Mouse (Mus musculus): ENCODE data around the gene Csnk2a1. TPM values are rescaled to one million over a fixed set of nuclear protein-coding genes. Genes with fewer than 3 reads are reported as not detected.
"Not testable (repeated sequence)": the region's sequence is repeated elsewhere in the genome, so short reads cannot be mapped to it uniquely, and the experiment has no call there.

Csnk2a1 gene
- total RNA-seq, 2 experiments from 2014 or later, result 70.4 to 93.5 TPM

DNA sequence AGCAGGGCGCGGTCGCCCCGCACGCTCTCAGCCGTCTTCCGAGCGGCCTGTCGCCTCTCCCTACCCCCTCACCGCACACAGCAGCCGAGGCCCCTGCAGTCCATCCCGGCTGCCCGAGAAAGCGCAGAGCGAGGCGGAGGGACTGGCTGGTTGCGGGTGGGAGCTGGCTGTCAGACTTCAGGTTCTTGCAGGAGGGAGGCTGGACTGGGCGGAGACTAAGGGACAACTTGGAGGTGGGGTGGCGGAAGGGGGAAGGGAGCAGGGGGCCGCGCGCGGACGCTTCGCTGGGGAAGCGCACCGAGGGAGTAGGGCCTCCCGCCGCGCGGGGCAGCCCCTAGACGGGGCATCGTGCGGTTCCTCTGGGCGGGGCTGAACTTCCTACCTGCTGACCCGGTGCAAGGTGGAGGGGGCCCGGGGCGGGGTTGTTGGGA lies 427 bp downstream of the Csnk2a1 start:
- ATAC-seq (replicated peaks; ENCODE audit: low FRiP score, poor library complexity, severe bottlenecking), result peak; percentile 55

DNA sequence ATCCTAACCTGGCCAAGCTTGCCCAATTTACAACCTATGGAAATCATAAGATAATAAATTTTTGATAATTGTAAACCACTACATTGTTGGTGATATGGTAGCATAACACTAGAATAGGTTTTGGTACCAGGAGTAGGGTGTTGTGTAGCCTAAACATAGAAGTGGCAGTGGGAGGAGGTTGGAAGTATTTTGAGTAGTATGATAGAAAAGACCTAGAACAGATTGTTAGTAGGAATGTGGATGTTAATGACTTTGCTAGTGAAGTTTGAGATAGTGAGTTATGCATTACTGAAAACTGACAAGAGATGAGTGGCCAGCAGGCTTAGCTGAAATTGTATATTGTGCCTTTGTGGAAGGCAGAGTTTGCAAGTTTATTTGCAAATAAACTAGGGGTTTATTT lies 3.4 kb downstream of the Csnk2a1 start:
- no peak for ATAC-seq (replicated peaks; ENCODE audit: low FRiP score, poor library complexity, severe bottlenecking)

DNA sequence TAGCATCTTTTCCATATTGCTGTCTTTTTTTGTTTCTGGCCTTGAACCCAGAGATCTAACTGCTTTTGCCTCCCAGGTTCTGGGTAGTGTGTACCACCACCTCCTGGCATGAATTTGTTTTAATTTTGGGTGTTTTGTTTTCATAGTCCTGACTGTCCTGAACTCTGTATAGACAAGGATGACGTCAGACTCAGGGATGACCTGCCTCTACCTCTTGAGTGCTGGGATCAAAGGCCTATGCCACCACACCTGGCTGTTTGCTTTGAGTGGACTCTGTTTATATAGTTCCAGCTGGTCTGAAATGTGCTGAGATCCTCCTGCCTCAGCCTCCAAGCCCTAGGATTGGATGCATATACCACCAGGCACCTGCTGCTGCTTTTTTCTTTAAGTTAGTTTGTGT lies 11.3 kb downstream of the Csnk2a1 start:
- ATAC-seq (replicated peaks; ENCODE audit: low FRiP score, poor library complexity, severe bottlenecking), result no peak

DNA sequence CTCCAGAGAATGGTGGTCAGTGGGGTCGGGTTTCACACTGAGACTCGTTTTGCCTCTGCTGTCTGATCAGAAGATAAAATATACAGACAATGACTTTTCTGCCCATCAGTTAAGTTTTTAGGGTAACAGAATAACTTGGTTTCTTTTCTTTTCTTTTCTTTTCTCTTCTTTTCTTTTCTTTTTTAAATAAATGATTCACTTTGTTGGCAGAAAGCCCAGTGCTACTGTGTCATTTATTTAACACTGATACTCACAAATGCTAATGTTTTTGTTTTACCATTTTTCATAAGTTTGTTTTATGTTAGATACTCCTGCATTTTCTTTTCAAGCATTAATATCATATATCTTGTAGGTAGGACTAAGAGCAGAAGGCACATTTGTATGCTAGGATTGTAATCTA lies 13.9 kb downstream of the Csnk2a1 start:
- no peak for ATAC-seq (replicated peaks; ENCODE audit: low FRiP score, poor library complexity, severe bottlenecking)

DNA sequence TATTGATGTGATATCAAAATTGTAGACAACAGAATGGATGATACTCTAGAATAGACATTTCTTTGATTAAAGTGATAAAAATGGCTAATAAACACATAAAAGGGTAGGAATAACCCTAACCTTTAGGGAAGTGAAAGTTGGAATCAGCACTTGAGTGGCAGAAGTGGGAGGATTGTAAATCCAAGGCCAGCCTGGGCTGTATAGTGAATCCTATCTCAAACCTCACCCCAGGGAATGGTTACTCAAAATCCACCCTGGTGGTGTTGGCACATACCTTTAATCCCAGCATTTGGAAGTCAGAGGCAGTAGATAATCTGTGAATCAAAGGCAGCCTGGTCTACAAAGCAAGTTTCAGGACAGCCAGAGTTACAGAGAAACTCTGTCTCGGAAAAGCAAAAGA lies 20.6 kb downstream of the Csnk2a1 start:
- no peak for ATAC-seq (replicated peaks; ENCODE audit: low FRiP score, poor library complexity, severe bottlenecking)

DNA sequence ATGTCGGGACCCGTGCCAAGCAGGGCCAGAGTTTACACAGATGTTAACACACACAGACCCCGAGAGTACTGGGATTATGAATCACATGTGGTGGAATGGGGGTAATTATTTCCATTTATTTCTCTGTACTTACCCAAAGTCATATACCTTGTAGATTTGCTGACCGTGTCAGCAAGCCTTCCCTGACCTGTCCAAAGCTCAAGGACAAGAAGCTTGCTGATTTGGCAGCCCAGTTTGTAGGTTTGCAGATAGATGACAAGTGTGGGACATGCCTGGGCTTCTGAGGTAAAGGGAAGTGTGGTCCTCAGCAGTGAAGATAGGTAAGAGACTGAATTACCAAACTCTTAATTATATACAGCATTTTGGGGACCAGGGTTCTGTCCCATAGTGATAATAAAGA lies 23.9 kb downstream of the Csnk2a1 start:
- no peak for ATAC-seq (replicated peaks; ENCODE audit: low FRiP score, poor library complexity, severe bottlenecking)

DNA sequence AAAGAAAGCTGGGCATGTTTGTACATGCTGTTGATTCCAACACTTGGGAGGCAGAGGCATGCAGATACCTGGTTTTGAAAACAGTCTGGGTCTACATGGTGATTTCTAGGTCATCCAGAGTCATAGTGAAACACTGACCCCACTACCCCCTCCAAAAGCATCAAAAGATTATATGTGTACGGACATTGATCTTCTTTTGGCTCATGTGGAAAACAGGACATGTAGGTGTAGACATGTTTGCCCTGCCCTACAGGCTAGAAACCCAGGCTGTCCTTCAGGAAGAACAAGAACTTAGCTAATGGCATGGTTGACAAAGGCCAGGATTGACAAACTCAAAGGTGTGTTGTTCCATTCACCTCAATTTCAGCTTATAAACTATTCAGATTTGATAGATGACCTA lies 33.1 kb downstream of the Csnk2a1 start:
- no peak for ATAC-seq (replicated peaks; ENCODE audit: low FRiP score, poor library complexity, severe bottlenecking)

DNA sequence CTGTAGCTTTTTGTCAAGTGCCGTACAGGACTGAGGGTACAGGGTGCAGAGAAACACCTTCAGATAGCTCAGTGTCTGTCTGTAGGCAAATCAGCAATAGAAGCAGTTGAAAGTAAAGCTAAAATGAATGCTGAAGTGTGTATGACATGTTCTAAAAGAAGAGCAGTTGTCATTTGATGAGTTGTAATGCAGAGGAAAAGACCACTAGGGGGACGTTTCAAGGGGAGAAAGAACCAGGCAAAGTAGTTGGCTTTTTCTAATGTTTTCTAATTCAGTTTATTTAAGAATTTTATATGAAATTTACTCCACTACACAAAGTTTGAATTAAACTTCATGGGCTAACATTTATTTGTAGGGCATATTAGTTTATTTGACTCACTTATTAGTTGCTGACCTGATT lies 47.0 kb downstream of the Csnk2a1 start:
- ATAC-seq (replicated peaks; ENCODE audit: low FRiP score, poor library complexity, severe bottlenecking), result no peak

DNA sequence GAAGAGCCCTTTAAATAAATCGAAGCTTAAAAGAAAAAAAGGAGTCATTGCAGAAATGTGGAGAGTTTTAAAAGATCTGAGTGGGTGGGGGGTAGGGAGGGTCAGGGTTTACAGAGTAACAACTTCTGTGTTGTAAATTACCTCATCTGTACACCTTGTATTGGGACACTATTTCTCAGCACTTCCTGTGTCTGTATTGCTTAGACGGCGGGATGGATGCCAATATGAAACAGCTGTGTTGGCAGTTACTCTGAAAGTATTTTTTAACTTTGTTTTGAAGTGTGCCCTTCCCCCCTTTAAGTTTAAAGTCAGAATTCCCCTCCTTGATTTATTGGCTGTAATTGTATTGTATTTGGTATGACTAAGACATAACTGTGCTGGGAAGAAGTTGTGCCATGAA lies 54.8 kb downstream of the Csnk2a1 start:
- no peak for ATAC-seq (replicated peaks; ENCODE audit: low FRiP score, poor library complexity, severe bottlenecking)

DNA sequence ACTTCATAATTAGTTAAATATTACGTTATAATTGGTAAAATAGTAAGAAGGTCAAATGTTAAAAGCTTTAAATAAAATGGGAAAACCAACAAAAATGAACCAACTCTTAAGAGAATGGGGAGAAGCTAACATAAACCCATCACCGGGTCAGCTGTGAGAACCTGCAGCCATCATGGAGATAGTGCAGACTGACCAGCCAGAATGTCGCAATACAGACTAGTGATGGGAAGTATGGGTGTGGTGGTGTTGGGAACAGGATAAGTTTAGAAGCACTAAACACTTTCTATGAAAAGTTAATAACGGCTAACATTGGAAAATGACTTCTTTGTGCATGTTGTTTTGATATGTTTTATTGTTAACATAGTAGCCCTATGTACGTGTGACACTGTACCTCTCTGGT lies 60.9 kb downstream of the Csnk2a1 start:
- no peak for ATAC-seq (replicated peaks; ENCODE audit: low FRiP score, poor library complexity, severe bottlenecking)

DNA sequence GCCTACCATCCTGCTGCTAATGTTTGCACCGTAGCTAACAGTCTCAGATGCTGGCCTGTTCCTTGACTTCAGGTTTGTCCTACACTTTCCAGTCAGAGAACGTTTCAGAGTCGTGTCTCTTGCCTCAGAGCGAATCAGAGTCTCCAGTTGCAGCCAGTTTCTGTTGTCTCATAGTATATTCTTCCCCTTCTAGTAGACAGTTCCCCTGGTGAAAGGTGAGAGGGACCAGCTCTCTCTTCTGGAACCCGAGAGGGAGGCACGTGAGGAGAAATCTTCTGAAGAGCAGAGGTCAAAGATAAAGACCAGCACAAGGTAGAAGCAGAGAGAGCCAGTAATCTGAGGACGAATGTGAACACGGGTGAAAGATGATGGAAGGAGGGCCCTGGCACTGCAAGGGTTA lies 61.4 kb downstream of the Csnk2a1 start:
- ATAC-seq (replicated peaks; ENCODE audit: low FRiP score, poor library complexity, severe bottlenecking), result no peak

DNA sequence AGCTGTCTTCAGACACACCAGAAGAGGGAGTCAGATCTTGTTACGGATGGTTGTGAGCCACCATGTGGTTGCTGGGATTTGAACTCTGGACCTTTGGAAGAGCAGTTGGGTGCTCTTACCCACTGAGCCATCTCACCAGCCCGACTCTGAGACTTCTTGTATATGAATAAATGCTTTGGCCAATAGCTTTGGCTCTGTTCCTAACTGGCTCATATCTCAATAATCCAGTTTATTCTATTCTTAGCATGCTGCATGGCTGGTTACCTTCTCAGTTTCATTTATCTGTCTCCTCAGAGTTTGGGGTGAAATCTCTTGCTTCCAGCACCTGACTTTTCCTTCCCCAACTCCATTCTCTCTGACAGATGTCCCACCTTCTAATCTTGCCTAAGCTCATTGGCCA lies 63.0 kb downstream of the Csnk2a1 start:
- not testable (repeated sequence) for ATAC-seq (replicated peaks; ENCODE audit: low FRiP score, poor library complexity, severe bottlenecking)

DNA sequence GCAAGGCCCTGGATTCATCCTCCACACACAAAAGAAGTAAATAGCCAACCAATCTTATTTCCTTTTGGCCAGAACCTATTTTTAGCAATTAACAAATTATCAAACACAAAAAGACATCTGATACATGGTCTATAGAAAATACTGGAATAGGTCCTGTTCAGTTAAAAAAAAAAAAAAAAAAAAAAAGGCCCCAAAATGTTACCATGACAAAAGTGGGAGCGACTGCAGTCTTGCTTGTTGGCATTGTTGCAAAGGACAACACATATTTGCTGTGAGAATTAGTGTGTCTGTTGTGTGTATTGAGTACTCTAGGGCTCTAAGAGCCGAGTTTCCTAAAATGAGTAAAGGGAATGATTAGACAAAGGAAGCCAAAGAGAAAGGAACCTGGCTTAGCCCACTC lies 65.8 kb downstream of the Csnk2a1 start:
- no peak for ATAC-seq (replicated peaks; ENCODE audit: low FRiP score, poor library complexity, severe bottlenecking)

DNA sequence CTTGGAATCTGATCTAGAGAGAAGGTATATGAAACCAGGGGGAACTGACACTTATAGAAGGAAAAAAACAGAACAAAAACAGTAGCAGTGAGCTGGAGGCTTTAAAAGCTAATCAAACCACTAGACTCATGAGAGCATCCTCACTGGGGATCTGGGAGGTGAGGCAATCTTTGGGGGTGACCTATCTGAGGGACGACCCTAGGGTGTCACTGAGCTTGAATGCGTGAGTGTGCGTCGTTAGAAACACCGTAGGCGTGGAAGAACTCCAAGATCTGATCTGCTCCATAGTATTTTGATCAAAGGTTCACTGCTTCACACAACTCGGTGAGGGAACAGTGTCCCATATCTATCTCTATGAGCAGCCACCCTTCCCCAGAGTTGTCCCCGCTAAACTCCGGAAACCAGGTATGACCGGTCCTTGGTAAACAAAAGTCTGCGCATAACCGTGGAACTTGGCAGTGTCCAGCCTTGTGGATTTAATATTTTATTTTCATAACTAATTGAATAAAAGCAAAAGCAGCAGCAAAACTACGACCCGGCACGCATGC lies 66.6 kb downstream of the Csnk2a1 start:
- peak; percentile 61 for ATAC-seq (replicated peaks; ENCODE audit: low FRiP score, poor library complexity, severe bottlenecking)

DNA sequence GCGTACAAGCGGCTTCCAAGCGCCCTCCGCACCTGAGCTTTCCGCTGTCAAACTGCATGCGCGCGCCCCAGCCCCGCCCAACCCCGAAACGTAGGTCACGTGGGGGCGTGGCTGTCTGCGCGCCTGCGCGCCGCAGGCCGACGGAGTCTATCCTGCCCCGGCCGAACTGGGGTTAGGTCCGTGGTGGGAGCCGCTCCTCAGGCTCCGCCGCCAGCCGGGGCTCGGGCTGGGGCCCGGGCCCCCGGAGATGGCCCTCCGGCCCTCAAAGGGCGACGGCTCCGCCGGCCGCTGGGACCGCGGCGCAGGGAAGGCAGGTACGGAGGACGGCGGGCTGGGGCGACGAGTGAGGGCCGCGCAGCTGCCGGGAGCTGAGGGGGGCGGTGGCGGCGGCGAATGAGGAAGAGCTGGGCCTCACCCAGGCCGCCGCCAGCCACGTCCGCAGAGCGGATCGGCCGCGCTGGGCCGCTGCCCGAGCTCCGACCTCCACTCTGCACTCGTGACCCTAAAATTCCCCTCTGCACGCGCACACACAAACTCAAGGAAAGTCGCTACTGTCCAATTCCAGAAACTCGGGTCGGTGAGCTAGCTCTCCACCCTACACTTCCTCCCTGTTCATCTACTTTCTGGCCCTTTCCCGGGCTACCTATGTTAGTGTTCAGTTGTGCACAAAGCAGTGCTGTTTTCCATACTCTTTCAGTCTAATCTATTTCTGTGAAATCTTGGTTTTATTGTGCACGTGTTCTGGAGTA lies 67.3 kb downstream of the Csnk2a1 start, which contains the start of gene Tbc1d20:
Gene Tbc1d20, plus strand, starts transcription at position 102 of the 749 bp plus-strand sequence.
- peak; percentile 95 for ATAC-seq (replicated peaks; ENCODE audit: low FRiP score, poor library complexity, severe bottlenecking)

DNA sequence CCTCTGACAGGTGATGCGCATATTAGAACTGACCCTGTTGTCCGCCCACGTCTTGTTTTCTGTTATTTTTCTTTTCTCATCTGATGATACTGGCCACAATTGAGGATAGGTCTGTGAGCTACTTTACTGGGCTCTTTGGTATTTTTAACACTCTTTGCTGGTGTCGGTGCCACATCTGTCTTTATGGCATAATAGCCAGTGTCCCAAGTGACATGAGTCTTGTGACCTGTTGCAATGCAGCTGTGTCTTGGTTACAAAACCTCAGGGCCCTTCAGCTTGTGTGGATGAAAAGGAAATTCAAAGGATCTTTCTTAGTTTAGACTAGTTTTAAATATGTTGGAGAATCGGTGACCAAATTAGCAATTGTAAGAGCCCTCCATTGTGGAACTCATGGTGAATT lies 67.9 kb downstream of the Csnk2a1 start:
- ATAC-seq (replicated peaks; ENCODE audit: low FRiP score, poor library complexity, severe bottlenecking), result no peak

DNA sequence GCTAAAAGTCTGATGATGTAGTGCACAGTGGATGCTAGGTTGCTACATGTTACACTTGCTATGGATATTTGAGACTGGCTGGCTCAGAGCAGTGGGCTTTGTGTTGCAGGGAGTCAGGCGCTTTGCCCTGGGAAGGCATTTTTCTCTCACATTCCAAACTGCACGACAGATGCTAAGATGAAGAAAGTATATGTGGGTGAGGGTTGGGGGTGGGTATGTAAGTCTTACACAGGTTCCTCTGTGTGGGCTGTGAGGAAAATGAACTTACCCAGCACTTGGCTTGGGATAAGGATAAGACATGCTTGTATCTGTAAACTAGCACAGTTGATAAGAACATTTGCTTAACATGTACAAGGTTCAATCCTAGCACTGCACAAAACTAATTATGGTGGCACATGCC lies 76.2 kb downstream of the Csnk2a1 start:
- no peak for ATAC-seq (replicated peaks; ENCODE audit: low FRiP score, poor library complexity, severe bottlenecking)

DNA sequence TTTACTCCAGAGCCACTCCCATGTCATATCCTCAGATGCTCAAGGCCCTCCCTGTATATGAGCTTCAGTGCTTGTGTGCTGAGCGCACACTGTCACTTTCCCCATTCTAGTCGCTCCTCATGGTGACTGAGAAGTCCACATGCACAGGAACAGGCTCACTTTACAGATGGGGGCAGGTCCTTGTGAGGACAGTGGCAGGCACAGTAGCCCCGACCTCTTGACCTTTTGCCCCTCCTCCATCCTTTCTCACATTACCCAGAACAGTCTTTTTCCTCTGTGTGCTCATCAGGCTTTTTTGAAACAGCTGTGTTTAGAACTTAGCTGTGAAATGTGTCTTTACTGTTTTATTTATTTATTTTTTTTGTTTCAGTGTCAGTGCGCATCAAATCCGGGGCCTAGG lies 77.1 kb downstream of the Csnk2a1 start:
- no peak for ATAC-seq (replicated peaks; ENCODE audit: low FRiP score, poor library complexity, severe bottlenecking)

DNA sequence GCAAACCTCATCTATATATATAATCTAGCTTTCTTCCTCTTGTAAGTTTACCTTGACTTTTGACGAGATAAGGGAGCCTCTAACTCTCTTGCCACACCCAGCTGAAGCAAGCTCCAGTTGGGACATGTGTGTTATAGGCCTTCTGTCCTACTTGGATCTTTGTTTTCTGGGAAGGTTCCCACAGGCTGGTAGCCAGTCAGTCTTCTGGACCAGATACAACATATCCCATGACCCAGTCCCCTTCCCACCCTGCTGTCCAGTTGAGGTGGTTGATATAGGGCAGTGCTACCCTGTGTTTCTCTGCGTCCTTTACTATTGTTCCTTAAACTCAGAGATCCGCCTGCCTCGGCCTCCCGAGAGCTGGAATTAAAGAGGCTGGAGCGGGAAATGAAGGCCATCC lies 78.8 kb downstream of the Csnk2a1 start:
- no peak for ATAC-seq (replicated peaks; ENCODE audit: low FRiP score, poor library complexity, severe bottlenecking)

DNA sequence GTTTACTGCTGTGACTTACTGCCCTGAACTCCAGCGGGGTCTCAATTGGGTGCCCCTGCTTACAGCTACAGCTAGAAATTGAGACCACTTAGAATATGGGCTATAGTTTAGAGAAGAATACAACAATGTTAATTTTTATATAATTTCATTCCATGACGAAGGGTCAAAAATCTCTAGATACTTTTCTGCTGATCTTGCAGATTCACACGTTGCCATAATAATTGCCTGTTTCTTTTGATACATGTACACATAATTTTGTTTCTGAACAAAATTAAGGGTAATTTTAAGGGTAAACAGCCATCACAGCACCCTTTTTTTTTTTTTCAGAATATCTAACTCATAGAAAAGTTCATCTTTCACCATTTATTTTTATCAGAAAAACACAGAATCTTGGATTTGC lies 80.5 kb downstream of the Csnk2a1 start:
- no peak for ATAC-seq (replicated peaks; ENCODE audit: low FRiP score, poor library complexity, severe bottlenecking)

DNA sequence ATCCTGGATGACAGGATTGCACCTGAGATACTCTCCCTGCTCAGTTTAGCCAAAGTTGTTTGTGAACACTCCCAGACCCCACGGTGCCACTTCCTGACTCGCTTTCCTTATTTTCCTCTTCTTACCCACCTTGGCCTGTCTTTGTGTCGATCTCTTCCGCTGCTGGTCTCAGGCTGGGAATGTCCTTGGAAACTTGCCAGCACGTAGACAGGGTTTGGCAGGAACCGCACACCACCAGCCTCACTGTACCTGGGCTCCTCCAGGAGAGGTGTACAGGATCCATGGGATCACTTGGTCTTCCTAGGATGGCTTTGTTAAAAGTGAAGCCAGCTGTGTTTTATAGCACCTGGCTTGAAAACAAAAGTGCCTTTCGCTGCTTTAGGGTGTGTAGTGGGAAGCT lies 86.4 kb downstream of the Csnk2a1 start:
- no peak for ATAC-seq (replicated peaks; ENCODE audit: low FRiP score, poor library complexity, severe bottlenecking)

DNA sequence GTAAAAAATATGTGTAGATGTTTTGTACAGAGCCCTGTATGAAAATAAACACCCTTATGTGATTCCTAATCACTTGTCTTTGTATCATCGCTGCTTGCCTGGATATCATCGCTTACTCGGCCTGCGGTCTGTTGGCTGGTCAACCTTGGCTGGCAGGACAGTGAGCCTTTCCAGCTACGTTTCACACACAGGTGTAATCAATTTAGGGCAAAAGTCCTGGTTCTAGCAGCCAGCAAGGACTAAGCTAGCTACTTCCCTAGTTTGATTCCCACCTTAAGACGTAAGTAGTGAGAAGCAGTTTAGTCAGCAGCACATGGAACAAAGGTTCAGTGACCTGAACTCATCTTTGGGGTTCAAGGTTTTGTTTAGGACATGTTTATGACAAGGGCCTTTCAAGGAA lies 87.3 kb downstream of the Csnk2a1 start:
- no peak for ATAC-seq (replicated peaks; ENCODE audit: low FRiP score, poor library complexity, severe bottlenecking)

Measured in erythroid progenitor cell, adult 5-6 weeks (primary cell).